Mouse (Mus musculus): ENCODE results near the gene Aco2.
A peak's percentile ranks its signal among the peaks of the same experiment; 100 is the strongest.

Gene Aco2

DNA sequence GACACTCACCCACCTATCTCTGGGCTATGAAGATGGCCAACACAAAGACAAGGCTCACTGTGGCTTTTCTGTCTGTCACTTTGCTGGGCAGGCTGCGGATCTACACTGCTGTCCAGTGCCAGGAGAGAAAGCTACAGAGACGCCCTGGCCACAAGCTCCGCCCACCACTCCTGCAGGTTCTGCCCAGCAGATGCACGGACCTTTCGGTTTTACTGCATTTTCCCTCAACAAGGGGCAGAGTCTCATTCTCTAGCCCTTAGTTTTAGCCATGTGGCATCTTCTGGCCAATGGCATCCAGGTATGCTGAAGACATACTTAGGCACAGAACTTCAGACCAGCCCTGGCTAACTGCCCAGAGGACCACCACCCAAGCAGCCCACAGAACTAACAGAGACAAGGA lies 49.1 kb downstream of the Aco2 start:
- DNase-seq, result no peak

DNA sequence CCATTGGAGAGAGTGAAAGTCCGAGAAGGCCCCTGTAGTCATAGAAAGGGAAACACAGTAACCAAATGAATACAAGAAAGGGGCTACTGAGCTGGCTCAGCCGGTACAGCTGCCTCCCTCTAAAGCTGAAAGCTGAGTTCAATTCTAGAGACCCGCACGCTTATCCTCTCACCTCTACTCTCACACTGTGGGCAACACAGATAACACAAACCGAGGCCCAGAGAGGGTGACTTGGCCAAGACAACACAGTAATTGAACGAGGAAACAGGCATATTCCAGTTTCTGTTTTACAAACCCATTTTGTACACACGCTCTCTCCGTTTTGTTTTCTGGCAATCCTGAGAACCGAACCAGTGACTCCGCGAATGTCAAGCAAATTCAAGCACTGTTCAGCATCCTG lies 52.8 kb downstream of the Aco2 start:
- DNase-seq, result no peak

GRCm38 (mm10) chr15:81925760-81926445 lies 53.8 kb downstream of the Aco2 start, which contains the start of gene Polr3h:
Polr3h (minus strand) TSS chr15:81926240.
- DNase-seq, result peak; percentile 99

DNA sequence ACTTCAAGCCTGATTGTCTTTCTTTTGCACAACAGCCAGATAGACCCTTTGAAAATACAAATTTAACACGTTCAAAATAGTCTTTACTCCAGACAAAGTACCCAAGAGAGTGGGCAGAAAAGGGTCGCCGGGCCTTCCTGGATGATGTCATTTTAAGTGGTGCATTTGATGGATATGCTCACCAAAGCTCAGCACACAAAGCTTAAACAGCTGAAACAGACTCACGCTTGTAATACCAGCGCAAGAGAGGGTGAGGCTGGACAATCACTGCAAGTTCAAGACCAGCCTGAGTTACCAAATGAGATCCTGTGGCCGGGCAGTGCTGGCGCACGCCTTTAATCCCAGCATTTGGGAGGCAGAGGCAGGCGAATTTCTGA lies 54.3 kb downstream of the Aco2 start:
- DNase-seq, result no peak

DNA sequence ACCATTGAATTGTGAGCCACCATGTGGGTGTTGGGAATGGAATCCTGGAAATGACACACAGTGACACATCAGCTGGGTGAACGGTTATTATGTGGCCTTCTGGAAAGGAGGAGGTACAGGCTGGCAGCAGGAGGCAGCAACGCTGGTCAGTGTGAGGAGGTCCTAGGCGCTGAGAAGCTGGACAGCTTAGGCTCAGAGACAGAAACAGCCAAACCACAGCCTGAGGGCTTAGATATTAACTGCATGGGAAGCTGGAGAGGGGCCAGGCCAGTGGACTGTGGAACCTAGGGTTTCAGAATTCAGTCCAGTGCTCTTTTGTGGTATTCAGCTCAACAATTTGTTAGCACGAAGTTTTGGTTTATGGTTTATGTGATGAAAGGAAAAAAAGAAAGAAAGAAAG lies 55.6 kb downstream of the Aco2 start:
- DNase-seq, result peak; percentile 85

GRCm38 (mm10) chr15:81928277-81928676 lies 56.2 kb downstream of the Aco2 start:
- peak; percentile 90 for DNase-seq

GRCm38 (mm10) chr15:81932951-81933470 lies 60.9 kb downstream of the Aco2 start:
- peak; percentile 80 for DNase-seq

GRCm38 (mm10) chr15:81933986-81934385 lies 61.9 kb downstream of the Aco2 start:
- no peak for DNase-seq

DNA sequence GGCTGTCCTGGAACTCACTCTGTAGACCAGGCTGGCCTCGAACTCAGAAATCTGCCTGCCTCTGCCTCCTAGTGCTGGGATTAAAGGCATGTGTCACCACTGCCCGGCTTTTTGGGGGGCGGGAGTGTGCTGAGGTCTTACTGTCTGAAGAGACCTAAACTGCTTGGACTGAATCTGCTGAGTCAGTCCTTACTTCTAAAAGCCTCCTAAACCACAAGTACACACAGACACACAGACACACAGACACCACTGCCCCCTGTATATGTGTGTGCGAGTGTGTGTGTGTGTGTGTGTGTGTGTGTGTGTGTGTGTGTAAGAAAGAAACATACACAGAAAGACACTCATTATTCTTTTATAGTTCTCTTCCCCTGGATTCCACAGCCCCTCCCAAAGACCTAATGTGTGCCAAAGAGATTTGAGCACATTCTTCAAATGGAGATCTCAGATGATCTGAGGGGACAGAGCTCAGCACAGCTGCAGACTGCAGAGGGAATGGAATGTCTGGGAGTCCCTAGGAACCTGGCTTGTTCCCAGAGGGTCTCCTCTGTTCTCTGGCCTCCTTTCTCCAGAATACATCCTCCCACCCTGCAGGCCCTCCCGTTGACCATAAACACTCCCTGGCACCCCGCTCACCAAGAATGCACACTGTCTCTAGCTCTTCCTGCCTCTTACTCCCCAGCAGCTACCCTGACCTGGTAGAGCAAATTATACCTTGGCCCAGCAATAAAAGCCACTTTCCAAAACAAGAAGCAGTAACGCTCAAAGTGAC lies 63.9 kb downstream of the Aco2 start:
- DNase-seq, result no peak

GRCm38 (mm10) chr15:81936679-81937078 lies 64.6 kb downstream of the Aco2 start, which contains the start of gene Csdc2:
Csdc2 (plus strand) TSS chr15:81936759.
- DNase-seq, result peak; percentile 80

- peak; percentile 62 for DNase-seq
Observed at GRCm38 (mm10) chr15:81937098-81937972, 65.2 kb downstream of the Aco2 start.

DNA sequence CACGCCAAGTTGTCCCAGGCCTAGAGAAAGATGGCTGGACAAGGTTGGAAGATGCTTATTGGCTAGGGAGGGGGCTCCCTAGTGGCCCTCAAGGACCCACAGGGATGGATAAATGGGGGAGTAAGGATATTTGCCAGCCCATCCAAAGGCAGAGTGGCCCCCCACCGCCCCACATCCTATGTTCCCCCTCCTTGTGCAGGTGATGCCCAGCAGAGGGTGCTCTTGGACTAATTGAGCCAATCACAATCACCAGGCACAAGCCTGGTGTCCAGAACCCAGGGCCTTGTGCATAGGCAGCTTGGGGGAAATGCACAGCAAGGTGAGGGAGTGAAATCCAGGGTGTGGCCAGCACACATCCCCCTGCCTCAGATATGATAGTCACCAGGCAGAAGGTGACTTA lies 66.1 kb downstream of the Aco2 start:
- peak; percentile 68 for DNase-seq

GRCm38 (mm10) chr15:81939157-81939715 lies 67.1 kb downstream of the Aco2 start:
- DNase-seq, result no peak

- no peak for DNase-seq
Observed at GRCm38 (mm10) chr15:81939774-81940173, 67.7 kb downstream of the Aco2 start.

- no peak for DNase-seq
Observed at GRCm38 (mm10) chr15:81940219-81940618, 68.1 kb downstream of the Aco2 start.

DNA sequence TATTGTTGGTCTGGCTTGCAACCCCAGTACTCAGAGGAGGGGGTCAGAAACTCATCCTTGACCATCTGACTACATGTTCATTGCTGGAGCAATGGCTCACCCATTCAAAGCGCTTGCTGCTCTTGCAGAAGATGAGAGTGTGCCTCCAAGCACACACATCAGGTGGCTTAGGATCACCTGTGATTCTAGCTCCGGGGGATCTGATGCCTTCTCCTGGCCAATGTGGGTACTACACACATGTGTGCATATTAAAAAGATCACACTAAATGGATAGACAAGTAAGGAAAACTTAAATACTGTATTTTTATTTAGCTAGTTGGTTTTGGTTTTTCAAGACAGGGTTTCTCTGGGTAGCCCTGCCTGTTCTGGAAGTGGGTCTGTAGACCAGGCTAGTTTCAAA lies 68.9 kb downstream of the Aco2 start:
- DNase-seq, result no peak

DNA sequence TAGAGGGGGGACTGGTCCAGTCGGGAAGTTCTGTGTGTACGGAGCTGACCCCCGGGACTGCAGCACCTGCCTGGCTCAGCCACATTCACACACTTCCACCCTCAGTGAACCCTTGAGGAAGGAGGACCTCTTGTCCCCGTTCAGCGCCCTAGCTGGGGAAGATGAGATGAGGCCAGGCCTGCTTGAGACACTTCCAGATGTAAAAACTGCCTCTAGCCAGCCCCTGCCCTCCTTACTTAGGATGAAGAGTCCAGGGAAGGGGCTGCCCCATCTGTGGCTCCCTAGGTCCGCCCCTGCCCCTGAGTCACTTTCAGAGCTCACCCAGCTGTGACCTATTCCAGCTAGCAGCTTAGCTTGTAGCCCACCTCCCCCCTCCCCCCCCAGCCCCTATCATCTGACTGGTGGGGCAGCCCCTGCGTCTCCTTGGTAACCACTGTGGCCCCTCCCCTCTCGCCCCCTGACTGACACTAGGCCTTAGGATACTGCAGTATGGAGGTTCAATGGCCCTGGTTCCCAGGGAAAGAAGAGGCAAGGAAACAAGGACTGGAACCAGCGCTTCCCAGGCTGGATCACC lies 71.2 kb downstream of the Aco2 start:
- no peak for DNase-seq

GRCm38 (mm10) chr15:81949076-81949475 lies 77.0 kb downstream of the Aco2 start:
- DNase-seq, result no peak

- no peak for DNase-seq
Observed at GRCm38 (mm10) chr15:81949476-81950131, 77.5 kb downstream of the Aco2 start.

DNA sequence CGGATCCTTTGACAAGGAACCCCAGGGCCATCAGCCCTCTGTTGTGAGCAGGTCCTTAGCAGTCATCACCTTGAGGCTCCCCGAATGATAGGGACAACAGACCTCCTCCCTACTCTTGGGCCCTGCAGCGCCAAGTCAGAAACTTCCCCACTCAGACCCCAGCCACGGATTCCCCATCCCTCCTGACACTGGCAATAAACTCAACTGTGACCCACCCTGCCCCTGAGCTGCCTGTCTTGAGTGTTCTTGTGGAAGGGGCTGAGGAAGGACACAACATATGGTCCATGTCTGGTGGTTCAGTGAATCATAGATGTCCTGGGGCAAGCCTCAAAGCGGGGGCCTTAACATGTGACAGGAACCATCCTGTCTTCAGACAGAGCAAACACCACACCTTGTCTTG lies 78.6 kb downstream of the Aco2 start:
- no peak for DNase-seq

DNA sequence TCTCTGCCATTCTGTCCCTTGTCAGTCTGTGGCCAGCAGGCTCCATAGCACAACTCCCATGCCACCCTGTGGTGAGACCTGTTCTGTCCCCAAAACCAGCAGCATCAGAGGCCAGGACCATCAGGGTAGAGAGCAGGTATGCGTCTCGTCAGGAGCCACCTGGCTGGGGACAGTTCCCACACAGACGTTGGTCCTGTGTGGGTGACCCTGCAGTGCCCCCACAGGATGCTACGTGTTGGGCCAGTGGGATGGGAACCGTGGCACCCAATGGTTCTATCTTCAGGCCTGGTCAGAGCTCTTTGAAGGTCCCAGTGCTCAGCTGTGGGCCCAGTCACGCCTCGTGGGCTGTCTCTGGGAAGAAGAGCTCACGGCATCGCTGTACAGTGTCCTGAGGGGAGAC lies 79.0 kb downstream of the Aco2 start:
- DNase-seq, result no peak

DNA sequence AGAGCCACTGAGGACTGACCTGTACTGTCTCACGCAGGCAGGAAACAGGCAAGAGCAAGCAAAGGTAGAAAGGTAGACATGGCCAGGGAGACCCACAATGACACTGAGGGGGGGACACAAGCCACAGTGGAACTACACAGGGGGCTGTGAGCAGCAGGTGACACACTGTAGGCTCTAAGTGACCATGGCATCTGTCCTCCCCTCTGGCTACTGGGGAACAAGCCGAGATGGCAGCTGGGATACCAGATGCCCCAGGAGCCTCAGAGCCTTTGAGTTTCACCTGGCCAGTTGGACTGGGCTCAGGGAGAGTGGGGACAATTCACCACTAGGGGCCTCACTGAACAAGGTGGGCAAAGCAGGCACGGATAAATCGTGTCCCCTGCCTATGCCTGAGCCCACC lies 80.2 kb downstream of the Aco2 start:
- no peak for DNase-seq

Data from kidney, postnatal 10 days (tissue).